Mouse (Mus musculus) kidney, postnatal 0 days (tissue): ENCODE results near the gene Gja3. TPM values are rescaled to one million over a fixed set of nuclear protein-coding genes. Genes with fewer than 3 reads are reported as not detected.

Experiments used
- ATAC-seq: fragments of 200-750 bp; cut with Nextera tagmentation; replicated peaks from 2 replicates; pipeline ENCODE4 v1.8.0; 2017; ENCODE audit warnings: low read depth, moderate number of reproducible peaks, moderate TSS enrichment, moderate library complexity; ENCODE audit not compliant: low FRiP score
- DNase-seq: peaks from one replicate; pipeline ENCODE4 v3.0.0-alpha.2; 2016; ENCODE audit warnings: low spot score
- H3K27ac ChIP-seq: fragments of 300-500 bp; sonication (generic); 2 replicates; pipeline ENCODE4 v1.5.1; 2014; ENCODE audit warnings: mild to moderate bottlenecking
- H3K27me3 ChIP-seq: fragments of 300-500 bp; sonication (generic); 2 replicates; pipeline ENCODE4 v1.6.1; 2014; ENCODE audit warnings: low read length, mixed read lengths; ENCODE audit not compliant: insufficient read depth
- H3K36me3 ChIP-seq: fragments of 300-500 bp; sonication (generic); 2 replicates; pipeline ENCODE4 v1.6.1; 2014; ENCODE audit warnings: low read length, mixed read lengths; ENCODE audit not compliant: insufficient read depth
- H3K4me1 ChIP-seq: fragments of 300-500 bp; sonication (generic); replicated peaks from 2 replicates; pipeline ENCODE4 v1.6.1; 2014; ENCODE audit warnings: antibody characterized with exemption, low read length, mixed read lengths; ENCODE audit not compliant: insufficient read depth
- H3K4me2 ChIP-seq: fragments of 300-500 bp; sonication (generic); 2 replicates; pipeline ENCODE4 v1.6.1; 2014; ENCODE audit warnings: mild to moderate bottlenecking, low read length, moderate library complexity, mixed read lengths
- H3K4me3 ChIP-seq: fragments of 300-500 bp; sonication (generic); replicated peaks from 2 replicates; pipeline ENCODE4 v1.5.1; 2014; ENCODE audit warnings: low read depth, low read length
- H3K9ac ChIP-seq: fragments of 300-500 bp; sonication (generic); 2 replicates; pipeline ENCODE4 v1.6.1; 2014; ENCODE audit warnings: low read depth, low read length
- H3K9me3 ChIP-seq: fragments of 300-500 bp; sonication (generic); replicated peaks from 2 replicates; pipeline ENCODE4 v1.6.1; 2016; ENCODE audit warnings: low read length, inconsistent platforms, mixed read lengths
- CTCF ChIP-seq: IDR thresholded peaks from 2 replicates; pipeline ENCODE4 v1.5.1; 2016; ENCODE audit warnings: antibody characterized with exemption, low read depth, mild to moderate bottlenecking, moderate library complexity
- WGBS: fragments of 180-500 bp; shearing (Covaris S2); extraction: QIAGEN DNeasy Blood & Tissue Kit; methylation state at CpG from one replicate; pipeline ENCODE4 v1.1.7; 2014; 5-methylcytosine and 5-hydroxymethylcytosine counted together
- polyA plus RNA-seq: library from polyadenylated mRNA; unstranded; fragments of >200 nt; fragmentation: Nextera tagmentation; extraction: Ambion mirVana; gene quantifications from 2 replicates; pipeline ENCODE4 v1.2.1, GENCODE M21; 2015

Gene Gja3
- polyA plus RNA-seq, 1 experiment from 2014 or later: 10.3 TPM

DNA sequence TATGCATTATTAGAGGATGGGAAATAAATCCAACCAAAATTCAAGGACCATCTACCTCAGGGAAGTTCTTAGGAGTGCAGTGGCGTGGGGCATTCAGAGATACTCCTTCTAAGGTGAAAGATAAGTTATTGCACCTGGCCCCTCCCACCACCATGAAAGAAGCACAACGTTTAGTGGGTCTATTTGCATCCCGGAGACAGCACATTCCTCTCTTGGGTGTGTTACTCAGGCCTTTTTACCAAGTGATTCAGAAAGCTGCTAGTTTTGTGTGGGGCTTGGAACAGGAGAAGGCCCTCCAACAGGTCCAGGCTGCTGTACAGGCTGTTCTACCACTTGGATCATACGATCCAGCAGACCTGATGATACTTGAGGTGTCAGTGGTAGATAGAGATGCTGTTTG is 69.3 kb downstream of the Gja3 start:
- no peak overlapping the region for H3K27ac ChIP-seq
- 55% methylated on average over 4 of the region's 4 CpGs for WGBS
- H3K9me3 ChIP-seq: no peaks in the 10 kb centered on the region
- no peaks in the 10 kb centered on the region for H3K4me1 ChIP-seq
- no peaks in the 10 kb centered on the region for H3K27me3 ChIP-seq
- no peak overlapping the region for H3K4me3 ChIP-seq
- no peak overlapping the region for H3K9ac ChIP-seq
- ATAC-seq (no peak), DNase-seq (no peak)
- H3K36me3 ChIP-seq: no peaks in the 10 kb centered on the region
- no peak overlapping the region for H3K4me2 ChIP-seq
- TF ChIP-seq CTCF: no peak

Other genes starting within 250 kb of the Gja3 start
- 26.3 and 28.7 TPM in 2 replicates for gene Zmym5, start 246.4 kb downstream of the Gja3 start, polyA plus RNA-seq
- gene Zmym2, start 171.4 kb downstream of the Gja3 start, polyA plus RNA-seq: 26.4 and 26.9 TPM in 2 replicates
- 10.5 and 11.6 TPM in 2 replicates for gene Gjb2, start 46.6 kb upstream of the Gja3 start, polyA plus RNA-seq
- gene Gm4491, start 57.8 kb upstream of the Gja3 start, polyA plus RNA-seq: not detected in 2 replicates
- gene Gjb6, start 75.5 kb upstream of the Gja3 start, polyA plus RNA-seq: 1.2 and 1.9 TPM in 2 replicates